Mouse (Mus musculus): ENCODE data around the gene Drosha. TPM values are rescaled to one million over a fixed set of nuclear protein-coding genes. Genes with fewer than 3 reads are reported as not detected.
A peak's percentile ranks its signal among the peaks of the same experiment; 100 is the strongest.
"Not testable (repeated sequence)": the region's sequence is repeated elsewhere in the genome, so short reads cannot be mapped to it uniquely, and the experiment has no call there.

Drosha gene
- 10 to 100 TPM; 35.8 to 39.0 TPM for total RNA-seq (2021)

DNA sequence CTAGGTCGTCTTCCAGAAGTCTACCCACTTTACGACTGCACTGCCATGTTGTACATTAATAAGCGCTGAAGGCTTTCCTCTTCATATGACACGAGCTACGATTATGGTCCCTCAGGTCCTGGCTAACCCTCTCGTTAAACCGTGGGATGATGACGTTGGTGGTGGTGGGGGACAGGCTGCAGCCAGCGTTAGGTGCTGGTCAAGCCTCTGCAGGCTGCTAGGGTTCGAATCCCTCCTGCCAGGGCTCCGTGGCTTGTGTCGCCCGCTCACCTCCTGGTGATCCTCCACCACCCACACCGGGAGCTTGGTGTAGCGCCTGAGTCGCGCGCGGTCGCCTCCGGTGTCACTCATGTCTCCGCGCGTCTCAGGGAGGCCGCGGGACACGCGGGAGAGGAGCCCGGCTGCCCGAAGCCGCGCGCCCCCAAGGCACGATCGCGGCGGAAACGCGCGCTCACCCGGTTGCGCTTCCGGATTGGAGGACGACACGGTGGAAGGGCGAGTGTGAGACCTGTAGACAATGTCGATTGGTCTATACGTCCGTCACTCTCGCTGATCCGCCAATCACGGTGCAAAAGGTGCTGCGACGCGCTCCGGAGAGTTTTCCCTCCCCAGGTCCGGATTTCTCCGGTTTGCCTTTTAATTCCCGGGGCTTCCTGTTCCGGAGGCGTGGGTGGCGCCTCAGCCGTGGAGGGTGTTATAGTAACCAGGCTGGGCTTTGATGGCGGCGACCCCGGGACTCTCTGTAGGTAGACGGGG, at the start of gene Drosha, which contains the start of gene 6030458C11Rik:
Drosha (plus strand) TSS at position 619 of the 756 bp plus-strand sequence.
6030458C11Rik (minus strand) TSS at position 453 of the 756 bp plus-strand sequence.
- intact Hi-C loops (cut with DNase I) = loop anchor here (10.0 kb wide), 1 partner anchor 830 kb away; the partner anchor contains the start of gene Sub1
- DNase-seq = peak; percentile 99

DNA sequence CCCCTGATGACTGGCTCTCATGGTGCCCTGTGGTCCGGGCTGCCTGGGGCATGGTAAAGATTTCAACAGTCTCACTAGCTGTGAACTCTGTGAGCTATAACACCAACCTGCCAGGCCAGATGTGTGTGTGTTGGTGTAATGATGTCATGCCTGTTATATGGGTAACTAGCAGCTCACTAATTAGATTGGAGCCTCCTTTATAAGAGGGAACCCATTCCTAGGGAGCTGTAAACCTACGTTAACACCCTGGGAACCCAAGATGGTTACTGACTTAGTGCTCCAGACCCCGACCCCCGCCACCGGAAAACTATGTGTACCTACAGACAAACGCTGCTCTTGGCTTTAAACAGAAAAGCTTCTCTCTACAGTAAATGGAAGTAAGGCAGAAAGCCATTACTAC, 43.3 kb upstream of the Drosha start:
- no peak for DNase-seq
- intact Hi-C loops (cut with DNase I) = no loop called here

DNA sequence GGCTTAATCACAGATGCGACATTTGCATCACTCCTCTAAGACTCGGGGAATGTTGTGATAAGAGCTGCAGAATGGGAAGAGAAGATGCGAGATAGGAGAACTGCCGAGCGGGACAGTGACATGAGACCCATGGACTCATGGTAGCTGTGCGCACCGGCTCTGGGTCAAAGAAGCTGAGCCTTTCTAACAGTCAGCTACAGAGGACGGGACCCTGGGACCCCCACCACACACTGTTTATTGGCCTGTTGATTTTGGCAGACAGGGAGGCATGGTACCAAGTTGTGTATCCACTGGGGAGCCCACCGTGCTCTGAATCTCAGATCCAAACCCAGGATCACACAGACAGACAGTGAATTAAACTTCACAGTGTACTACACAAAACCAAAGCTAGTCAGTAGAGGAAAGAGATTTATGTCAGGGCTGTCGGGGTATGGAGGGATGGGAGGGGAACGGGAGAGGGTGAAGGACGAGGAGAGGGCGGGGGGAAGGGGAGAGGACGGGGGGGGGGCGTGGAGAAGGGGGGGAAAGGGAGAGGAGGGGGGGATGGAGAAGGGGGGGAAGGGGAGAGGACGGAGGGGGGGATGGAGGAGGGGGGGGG, 42.8 kb upstream of the Drosha start:
- intact Hi-C loops (cut with DNase I) = no loop called here
- no peak for DNase-seq

DNA sequence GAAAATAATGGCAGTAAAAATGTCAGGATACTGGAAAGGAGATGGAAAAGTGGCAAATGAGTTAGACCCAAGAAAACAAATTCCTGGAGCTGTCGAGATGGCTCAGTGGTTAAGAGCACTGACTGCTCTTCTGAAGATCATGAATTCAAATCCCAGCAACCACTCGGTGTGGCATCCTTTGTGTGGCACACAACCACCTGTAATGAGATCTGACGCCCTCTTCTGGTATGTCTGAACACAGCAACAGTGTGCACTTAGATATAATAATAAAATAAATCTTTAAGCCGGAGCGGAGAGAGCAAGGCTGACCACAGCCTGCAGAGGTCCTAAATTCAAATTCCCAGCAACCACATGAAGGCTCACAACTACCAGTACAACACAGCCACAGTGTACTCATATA, 36.1 kb upstream of the Drosha start:
- intact Hi-C loops (cut with DNase I) = no loop called here
- DNase-seq = no peak

DNA sequence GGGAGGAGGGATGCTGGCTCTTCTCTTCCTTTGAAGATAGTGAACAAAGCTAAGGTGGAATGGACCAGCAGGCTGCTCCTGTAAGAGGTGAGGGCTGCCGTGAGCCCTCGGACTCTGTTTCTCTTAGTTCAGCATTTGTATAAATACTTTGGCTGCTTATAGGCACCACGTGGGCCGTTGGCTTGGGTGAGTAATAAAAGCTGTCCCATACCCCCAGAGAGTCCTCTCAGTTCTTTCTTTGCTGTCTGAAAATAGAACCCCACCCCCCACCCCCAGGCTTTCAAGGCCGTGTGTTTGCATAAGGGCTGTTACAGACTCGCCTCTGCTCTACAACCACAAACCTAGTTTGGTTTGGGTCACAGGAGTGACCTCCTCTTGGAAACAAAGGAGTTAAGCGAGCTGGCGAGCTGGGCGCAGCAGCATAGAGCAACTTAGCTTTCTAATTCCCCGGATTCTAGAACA, 35.2 kb upstream of the Drosha start:
- DNase-seq = no peak
- intact Hi-C loops (cut with DNase I) = no loop called here

DNA sequence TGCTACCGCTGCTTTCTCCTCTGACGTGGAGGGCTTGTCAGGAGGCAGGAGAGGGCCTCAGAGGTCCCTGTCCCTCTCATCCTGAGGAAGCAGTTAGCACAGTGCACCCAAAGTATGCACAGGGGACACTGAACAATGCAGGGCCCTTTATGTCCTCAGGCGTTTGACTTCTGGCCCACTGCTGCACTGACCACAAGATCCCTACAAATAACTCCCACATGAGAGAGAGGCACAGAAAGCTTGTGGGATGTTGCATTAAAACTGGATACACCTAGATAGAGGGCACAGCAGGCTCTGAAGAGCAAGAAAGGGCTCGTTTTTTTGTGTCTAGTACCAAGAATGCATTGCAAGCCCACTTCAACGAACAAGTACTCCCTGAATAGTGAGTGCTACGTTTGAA, 30.3 kb upstream of the Drosha start:
- no peak for DNase-seq
- intact Hi-C loops (cut with DNase I) = loop anchor here (1.0 to 10.0 kb wide), 3 partner anchors 56 to 600 kb away; partner anchors contain the start of gene Pdzd2

DNA sequence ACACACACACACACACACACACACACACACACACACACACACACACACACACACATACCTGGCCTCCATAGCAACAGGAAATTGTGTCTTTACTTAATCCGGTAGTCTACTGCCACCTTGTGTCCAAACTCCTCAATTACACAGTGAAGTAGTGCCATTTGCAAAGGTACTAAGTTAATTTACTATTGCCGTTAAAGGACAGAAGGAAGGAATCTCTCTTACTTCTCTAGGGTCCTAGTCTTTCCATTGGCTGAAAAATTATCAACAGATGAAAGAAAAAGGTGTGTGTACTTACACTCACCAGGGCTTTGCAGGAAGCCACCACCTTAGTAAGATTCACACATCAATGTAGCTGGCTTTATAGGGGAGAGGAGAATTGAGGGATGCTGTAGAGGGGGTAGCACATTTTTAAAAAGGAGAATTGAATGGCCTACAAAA, 29.1 kb upstream of the Drosha start:
- intact Hi-C loops (cut with DNase I) = loop anchor here (1.0 to 10.0 kb wide), 4 partner anchors 57 to 601 kb away; partner anchors contain the start of gene Pdzd2

DNA sequence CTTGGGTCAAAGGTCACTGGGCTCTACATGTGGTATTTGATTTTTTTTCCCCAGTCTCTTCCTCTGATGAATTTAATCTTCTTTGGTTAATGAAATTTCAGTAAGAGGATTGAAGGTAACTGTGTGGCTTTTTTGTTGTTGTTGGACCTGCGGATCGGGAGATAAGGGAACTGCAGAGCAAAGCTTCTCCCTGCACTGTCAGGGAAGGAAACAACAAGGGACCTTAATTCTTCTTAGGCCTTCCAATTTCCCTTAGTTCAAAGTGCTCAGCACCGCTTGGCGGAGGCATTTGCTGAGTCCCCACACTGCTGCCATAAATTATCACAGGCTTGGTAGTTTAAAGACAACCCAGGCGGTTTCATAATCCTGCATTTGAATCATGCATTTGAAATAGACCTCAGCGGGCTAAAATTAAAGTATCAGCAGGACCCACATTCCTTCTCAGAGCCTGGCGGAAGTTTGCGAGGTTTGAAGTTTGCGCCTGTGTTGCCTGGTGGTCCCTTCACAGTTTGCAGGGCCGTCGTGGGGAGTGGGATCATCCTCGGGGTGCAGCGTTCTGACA, 28.6 kb upstream of the Drosha start:
- intact Hi-C loops (cut with DNase I) = loop anchor here (1.0 to 10.0 kb wide), 4 partner anchors 57 to 601 kb away; partner anchors contain the start of gene Pdzd2
- DNase-seq = no peak

More for the DNA sequence above, 29.1 kb upstream of the Drosha start:
- peak; percentile 35 to 53 for DNase-seq

DNA sequence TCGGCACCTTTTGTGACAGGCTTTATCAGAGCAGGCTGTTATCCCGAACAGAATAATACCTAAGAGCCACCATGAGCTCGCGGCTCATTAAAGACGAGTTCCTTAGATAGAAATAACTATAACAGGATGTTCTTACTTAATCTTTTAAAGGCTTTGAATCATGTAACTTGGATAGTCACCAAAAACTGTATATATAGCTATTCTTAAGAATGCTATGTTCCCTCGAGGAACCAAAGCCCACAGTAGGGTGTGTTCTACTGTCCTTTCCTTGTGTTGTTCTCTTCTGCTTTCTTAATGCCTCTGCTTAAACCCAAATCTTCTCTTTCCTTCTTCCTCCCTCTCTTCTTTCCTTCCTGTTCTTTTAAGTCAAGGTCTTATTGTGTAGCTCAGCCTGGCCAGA, 26.6 kb upstream of the Drosha start:
- intact Hi-C loops (cut with DNase I) = loop anchor here (5.0 to 10.0 kb wide), 2 partner anchors 526 to 603 kb away; no protein-coding TSS in a partner anchor
- no peak for DNase-seq

DNA sequence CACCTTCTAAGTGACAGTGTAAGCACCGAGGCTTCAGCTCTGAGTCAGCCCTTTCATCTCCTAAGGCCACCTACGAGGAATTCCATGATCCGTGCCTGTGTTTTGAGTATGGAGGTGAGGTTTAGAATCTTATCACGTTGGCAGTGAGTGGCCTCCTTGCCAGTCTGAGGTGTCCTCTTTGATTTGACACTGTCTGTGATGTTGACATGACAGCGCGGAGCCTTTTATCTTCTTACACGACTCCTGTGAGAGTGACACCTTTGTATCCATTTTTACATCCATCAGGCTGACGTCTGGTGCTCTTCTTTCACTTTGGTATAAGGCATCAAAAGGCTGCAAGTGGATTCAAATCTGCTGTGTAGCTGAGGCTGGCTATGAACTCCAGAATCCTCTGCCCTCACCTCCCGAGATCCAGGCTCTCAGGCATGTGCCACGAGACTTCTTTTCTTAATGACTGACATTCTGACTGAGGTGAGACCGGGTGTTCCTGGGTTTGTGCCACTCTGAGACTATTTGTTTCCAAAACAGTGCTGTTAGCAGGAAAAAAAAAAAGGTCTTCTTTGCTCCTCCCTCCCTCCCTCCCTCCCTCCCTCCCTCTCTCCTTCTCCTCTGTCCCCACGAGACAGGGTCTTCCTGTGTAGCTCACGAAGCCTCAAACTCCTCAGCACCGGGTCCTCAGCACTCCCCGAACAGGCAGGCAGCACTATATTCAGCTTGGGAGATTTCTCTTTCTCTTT, 24.0 kb upstream of the Drosha start:
- intact Hi-C loops (cut with DNase I) = no loop called here
- DNase-seq = no peak

DNA sequence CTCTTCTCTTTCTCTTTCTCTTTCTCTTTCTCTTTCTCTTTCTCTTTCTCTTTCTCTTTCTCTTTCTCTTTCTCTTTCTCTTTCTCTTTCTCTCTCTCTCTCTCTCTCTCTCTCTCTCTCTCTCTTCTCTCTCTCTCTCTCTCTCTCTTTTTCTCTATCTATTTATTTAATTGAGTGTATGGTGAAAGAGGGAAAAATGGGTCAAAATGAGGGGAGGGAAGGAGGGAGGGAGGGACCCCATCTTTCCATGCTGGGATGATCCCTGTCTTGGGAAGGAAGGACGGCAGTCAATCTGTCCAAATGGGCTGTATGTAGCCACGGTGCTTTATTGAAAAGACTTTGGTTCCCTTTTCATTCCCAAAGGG, 23.5 kb upstream of the Drosha start:
- DNase-seq; intact Hi-C loops (cut with DNase I): not testable (repeated sequence)

DNA sequence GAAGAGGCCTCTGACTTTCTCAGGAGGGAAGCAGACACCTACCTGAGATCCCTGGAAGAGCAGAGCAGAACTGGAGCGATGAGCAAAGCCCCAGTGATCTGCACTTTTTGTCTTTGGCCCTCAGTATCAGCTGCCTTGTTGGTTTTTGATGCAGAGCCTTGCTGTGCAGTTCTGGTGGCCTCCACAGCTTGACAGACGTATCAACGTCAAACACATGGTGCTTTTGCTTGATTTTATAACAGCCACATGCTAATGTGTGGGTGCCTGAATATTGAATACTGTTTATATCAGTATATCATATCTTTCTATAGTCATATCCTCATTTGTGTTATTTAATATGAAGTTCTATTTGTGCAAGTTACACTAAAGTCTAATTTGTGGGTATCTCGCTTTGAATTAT, 19.5 kb upstream of the Drosha start:
- intact Hi-C loops (cut with DNase I) = no loop called here
- no peak for DNase-seq

DNA sequence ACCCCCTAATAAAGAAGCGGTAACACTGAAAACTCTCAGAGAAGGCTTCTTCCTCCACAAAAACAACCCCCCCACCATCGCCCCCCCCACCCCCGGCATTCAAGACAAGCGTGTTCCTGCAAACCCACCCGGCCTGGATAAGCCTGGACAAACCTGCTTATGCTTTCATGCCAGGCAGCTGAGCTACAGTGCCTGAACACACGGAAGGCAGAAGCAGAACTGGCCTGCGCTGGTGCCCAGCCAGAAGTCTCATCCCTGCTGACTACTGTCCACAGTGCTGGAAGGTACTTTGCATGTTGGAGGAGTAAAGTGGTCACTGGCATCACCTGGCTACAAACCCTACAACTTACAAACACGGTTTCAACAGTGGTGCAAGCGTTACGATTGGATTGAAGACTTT, 17.5 kb upstream of the Drosha start:
- DNase-seq = no peak
- intact Hi-C loops (cut with DNase I) = no loop called here

DNA sequence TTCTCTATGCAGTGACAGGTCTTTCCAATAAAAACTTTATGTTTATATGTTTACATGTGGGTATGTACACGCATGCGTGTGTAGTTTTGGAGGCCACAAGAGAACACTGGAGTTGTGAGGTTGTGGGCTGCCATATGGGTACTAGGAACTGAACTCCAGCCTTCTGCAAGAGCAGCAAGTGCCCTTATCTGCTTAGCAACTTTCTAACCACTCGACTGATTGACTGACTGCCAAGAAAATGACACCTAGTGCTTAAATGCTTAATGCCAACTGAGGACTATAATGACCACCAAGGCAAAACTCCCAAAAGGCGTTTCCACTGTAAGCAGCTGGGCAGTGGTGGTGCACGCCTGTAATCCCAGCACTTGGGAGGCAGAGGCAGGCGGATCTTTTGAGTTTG, 15.3 kb upstream of the Drosha start:
- intact Hi-C loops (cut with DNase I) = no loop called here
- DNase-seq = no peak

DNA sequence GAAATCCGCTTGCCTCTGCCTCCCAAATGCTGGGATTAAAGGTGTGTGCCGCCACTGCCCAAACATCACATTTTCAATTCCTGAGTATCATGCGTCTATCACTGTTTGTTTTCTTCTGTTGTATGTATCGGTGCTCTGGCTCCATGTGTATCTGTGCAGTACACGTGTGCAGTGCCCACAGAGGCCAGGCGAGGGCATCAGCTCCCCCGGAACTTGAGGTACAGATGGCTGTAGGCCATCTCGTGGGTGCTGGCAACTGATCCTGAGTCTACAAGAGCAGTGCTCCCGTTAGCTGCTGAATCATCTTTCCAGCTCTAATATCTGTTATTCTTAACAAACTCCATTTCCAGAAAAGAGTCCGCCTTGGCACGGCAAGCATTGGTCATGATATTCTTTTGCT, 12.0 kb upstream of the Drosha start:
- no peak for DNase-seq
- intact Hi-C loops (cut with DNase I) = no loop called here

DNA sequence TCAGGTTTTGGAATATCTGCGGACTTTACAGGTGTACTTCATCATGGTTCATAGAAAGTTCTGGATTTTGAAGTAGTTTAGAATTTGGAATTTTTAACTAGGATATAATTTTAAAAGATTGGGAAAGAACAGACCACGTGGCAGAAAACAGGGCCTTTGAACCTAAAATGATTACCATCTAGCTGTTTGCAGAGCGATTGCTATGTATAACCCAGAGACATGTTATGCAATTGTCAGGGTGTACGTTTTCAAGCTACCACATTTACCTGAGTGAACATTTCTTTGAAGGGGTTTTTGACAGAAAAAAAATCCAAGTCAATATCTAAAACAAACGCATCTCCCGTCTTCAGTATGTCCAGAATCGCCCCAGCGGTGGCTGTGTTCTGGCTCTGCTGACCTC, 7.0 kb upstream of the Drosha start:
- DNase-seq = no peak

DNA sequence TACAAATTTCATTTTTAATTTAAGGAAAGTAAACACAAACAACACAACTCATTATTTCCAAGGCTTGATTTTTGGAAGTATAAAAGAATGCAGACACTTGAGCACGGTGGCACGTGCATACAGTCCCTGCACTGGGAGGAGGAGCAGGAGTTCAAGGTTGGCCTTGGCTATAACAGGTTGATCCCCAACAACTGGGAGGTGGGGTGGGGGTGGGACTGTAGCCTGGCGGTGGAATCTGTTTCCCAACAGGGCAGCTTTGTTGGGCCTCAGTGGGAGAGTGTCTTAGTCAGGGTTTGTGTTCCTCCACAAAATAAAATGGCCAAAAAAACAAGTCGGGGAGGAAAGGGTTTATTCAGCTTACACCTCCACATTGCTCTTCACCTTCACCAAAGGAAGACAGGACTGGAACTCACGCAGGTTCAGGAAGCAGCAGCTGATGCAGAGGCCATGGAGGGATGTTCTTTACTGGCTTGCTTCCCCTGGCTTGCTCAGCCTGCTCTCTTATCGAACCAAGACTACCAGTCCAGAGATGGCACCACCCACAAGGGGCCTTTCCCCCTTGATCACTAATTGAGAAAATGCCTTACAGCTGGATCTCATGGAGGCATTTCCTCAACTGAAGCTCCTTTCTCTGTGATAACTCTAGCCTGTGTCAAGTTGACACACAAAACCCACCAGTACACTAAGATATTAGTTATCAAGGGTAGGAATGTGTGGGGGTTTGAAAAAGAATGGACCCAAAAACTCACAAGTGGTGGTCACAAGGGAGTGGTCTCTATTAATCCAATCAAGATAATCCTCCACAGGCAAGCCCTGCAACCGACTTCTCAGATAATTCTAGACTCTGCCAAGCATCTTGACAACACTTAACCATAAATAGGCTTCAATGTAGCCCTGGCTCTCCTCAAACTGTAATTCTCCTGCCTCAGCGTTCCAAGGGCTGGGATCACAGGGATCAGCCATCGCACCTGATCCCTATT, 1.9 kb upstream of the Drosha start:
- DNase-seq = no peak
- intact Hi-C loops (cut with DNase I) = loop anchor here (10.0 kb wide), 1 partner anchor 828 kb away; the partner anchor contains the start of gene Sub1

More for the DNA sequence above, 7.0 kb upstream of the Drosha start:
- intact Hi-C loops (cut with DNase I) = no loop called here

DNA sequence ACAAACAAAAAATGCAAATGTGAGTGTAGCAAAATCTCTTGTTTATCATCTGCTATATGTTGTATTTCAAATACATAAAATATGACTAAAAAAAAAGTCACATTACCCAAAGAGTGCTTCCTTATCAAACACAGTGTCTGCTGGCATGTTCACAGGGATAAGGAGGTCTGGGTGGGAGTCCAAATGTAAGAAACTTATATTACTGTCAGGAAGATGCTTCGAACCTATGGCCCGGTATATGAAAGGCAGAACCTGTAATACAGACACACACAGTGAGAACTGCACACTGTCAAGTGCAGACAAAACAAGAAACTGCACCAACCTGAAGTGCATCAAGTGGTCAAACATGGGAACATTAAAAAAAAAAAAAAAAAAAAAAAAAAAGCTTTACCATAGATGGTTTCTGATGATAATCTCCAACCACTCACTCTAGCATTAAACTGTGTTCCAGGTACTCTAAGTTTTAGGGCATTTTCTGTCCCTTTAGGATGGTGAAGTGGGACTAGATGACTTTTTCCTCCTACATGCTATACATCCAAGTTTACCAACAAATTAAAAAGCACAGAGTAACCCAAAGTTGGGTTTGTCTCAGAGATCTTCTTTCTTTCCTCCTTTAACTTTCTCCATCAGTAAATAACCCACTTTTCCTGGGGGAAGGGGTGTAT, 1.0 kb upstream of the Drosha start:
- intact Hi-C loops (cut with DNase I) = loop anchor here (10.0 kb wide), 1 partner anchor 829 kb away; the partner anchor contains the start of gene Sub1
- DNase-seq = no peak

DNA sequence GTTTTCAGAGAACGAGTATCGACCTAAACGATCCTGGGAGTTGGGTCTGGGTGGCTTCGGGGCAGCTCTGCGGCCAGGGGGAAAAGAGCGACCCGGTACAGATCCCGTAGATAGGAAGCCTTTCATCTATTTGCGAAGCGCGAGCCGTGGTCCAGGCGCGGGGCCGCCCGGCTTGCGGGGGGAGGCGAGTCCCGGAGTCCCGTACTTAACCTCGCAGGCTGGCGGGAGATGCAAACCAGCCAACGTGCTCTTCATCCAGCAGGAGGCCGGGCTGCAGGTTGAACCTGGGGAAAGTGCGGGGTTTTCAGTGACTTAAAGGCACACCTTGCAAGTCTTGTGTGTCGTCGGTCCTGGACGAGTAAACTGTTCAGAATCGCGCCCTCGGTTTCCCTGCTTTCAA, 350 bp downstream of the Drosha start:
- intact Hi-C loops (cut with DNase I) = loop anchor here (10.0 kb wide), 1 partner anchor 830 kb away; the partner anchor contains the start of gene Sub1
- no peak for DNase-seq
